Mouse (Mus musculus): ENCODE measurements around the gene Tas2r144. TPM values are rescaled to one million over a fixed set of nuclear protein-coding genes. Genes with fewer than 3 reads are reported as not detected.
A peak's percentile ranks its signal among the peaks of the same experiment; 100 is the strongest.

The Tas2r144 gene
- total RNA-seq (2014; rRNA removed; ENCODE audit: low replicate concordance) (not detected in 2 replicates), polyA plus RNA-seq (2015; fragmentation: Nextera tagmentation; extraction: Ambion mirVana) (not detected in 2 replicates)

- no peaks in the 10 kb centered on the region for H3K36me3 ChIP-seq (replicated peaks; ENCODE audit: control insufficient read depth, insufficient read depth, low read length)
Measured at GRCm38 (mm10) chr6:42215028-42215427, at the start of gene Tas2r144. Gene Tas2r144, plus strand, starts transcription at chr6:42215328.

GRCm38 (mm10) chr6:42182462-42182861 lies 32.7 kb upstream of the Tas2r144 start:
- Histone ChIP-seq H3K4me2 (ENCODE audit: low read depth, low read length) (no peak overlapping the region), H3K9ac (replicated peaks; ENCODE audit: low read depth, low read length) (no peak overlapping the region), H3K36me3 (replicated peaks; ENCODE audit: control insufficient read depth, insufficient read depth, low read length) (no peaks in the 10 kb centered on the region), H3K9me3 (replicated peaks; ENCODE audit: control insufficient read depth, low read length) (no peaks in the 10 kb centered on the region), H3K4me1 (ENCODE audit: control insufficient read depth, insufficient read depth) (no peaks in the 10 kb centered on the region), H3K27me3 (ENCODE audit: control insufficient read depth, insufficient read depth, low read length) (no peaks in the 10 kb centered on the region), H3K4me3 (ENCODE audit: low read depth, low read length) (no peak overlapping the region), H3K27ac (ENCODE audit: low read depth) (no peak overlapping the region)
- DNase-seq (ENCODE audit: low spot score), result no peak
- 54% methylated on average over 1 of the region's 1 CpGs for WGBS
- no peak for ATAC-seq (ENCODE audit: insufficient read depth, low read depth)
- no peak for TF ChIP-seq EP300 (IDR thresholded peaks at IDR 0.05; ENCODE audit: low read depth)
- no peak for TF ChIP-seq CTCF (IDR thresholded peaks at IDR 0.05; ENCODE audit: low read depth)

More at GRCm38 (mm10) chr6:42215028-42215427, at the start of gene Tas2r144:
- WGBS, result 77% methylated on average over 2 of the region's 2 CpGs
- Histone ChIP-seq H3K27ac (ENCODE audit: low read depth) (no peak within 1 kb of the TSS), H3K4me3 (ENCODE audit: low read depth, low read length) (no peak within 1 kb of the TSS), H3K4me2 (ENCODE audit: low read depth, low read length) (no peak within 1 kb of the TSS), H3K27me3 (ENCODE audit: control insufficient read depth, insufficient read depth, low read length) (no peaks in the 10 kb centered on the region), H3K9ac (replicated peaks; ENCODE audit: low read depth, low read length) (no peak within 1 kb of the TSS), H3K4me1 (ENCODE audit: control insufficient read depth, insufficient read depth) (no peaks in the 10 kb centered on the region), H3K9me3 (replicated peaks; ENCODE audit: control insufficient read depth, low read length) (no peaks in the 10 kb centered on the region)
- no peak for DNase-seq (ENCODE audit: low spot score)
- no peak for TF ChIP-seq EP300 (IDR thresholded peaks at IDR 0.05; ENCODE audit: low read depth)
- TF ChIP-seq CTCF (IDR thresholded peaks at IDR 0.05; ENCODE audit: low read depth), result no peak
- ATAC-seq (ENCODE audit: insufficient read depth, low read depth), result no peak

GRCm38 (mm10) chr6:42186230-42186629 lies 28.9 kb upstream of the Tas2r144 start:
- WGBS, result 39% methylated on average over 3 of the region's 3 CpGs
- Histone ChIP-seq H3K4me2 (ENCODE audit: low read depth, low read length) (no peak overlapping the region), H3K27me3 (ENCODE audit: control insufficient read depth, insufficient read depth, low read length) (no peaks in the 10 kb centered on the region), H3K36me3 (replicated peaks; ENCODE audit: control insufficient read depth, insufficient read depth, low read length) (no peaks in the 10 kb centered on the region), H3K9ac (replicated peaks; ENCODE audit: low read depth, low read length) (no peak overlapping the region), H3K4me1 (ENCODE audit: control insufficient read depth, insufficient read depth) (no peaks in the 10 kb centered on the region), H3K4me3 (ENCODE audit: low read depth, low read length) (no peak overlapping the region), H3K9me3 (replicated peaks; ENCODE audit: control insufficient read depth, low read length) (no peaks in the 10 kb centered on the region), H3K27ac (ENCODE audit: low read depth) (no peak overlapping the region)
- ATAC-seq (ENCODE audit: insufficient read depth, low read depth), result no peak
- TF ChIP-seq EP300 (IDR thresholded peaks at IDR 0.05; ENCODE audit: low read depth), result no peak
- 0 out of 2 replicates have a peak, but pooled peaks have one; percentile 0 for TF ChIP-seq CTCF (IDR thresholded peaks at IDR 0.05; ENCODE audit: low read depth)
- no peak for DNase-seq (ENCODE audit: low spot score)

- Histone ChIP-seq H3K27ac (ENCODE audit: low read depth) (no peak overlapping the region), H3K36me3 (replicated peaks; ENCODE audit: control insufficient read depth, insufficient read depth, low read length) (no peaks in the 10 kb centered on the region), H3K27me3 (ENCODE audit: control insufficient read depth, insufficient read depth, low read length) (no peaks in the 10 kb centered on the region), H3K9ac (replicated peaks; ENCODE audit: low read depth, low read length) (no peak overlapping the region), H3K4me1 (ENCODE audit: control insufficient read depth, insufficient read depth) (no peaks in the 10 kb centered on the region), H3K4me2 (ENCODE audit: low read depth, low read length) (no peak overlapping the region), H3K9me3 (replicated peaks; ENCODE audit: control insufficient read depth, low read length) (no peaks in the 10 kb centered on the region), H3K4me3 (ENCODE audit: low read depth, low read length) (no peak overlapping the region)
- DNase-seq (ENCODE audit: low spot score) (no peak), ATAC-seq (ENCODE audit: insufficient read depth, low read depth) (no peak)
- no peak for TF ChIP-seq EP300 (IDR thresholded peaks at IDR 0.05; ENCODE audit: low read depth)
- TF ChIP-seq CTCF (IDR thresholded peaks at IDR 0.05; ENCODE audit: low read depth), result 0 out of 2 replicates have a peak, but pooled peaks have one; percentile 1
- 22% methylated on average over 3 of the region's 3 CpGs for WGBS
Measured at GRCm38 (mm10) chr6:42197710-42198109, 17.4 kb upstream of the Tas2r144 start.

- H3K27ac ChIP-seq (ENCODE audit: low read depth), result no peak overlapping the region
- no peak for ATAC-seq (ENCODE audit: insufficient read depth, low read depth)
- TF ChIP-seq CTCF (IDR thresholded peaks at IDR 0.05; ENCODE audit: low read depth), result no peak
- TF ChIP-seq EP300 (IDR thresholded peaks at IDR 0.05; ENCODE audit: low read depth), result no peak
- H3K36me3 ChIP-seq (replicated peaks; ENCODE audit: control insufficient read depth, insufficient read depth, low read length), result no peaks in the 10 kb centered on the region
- WGBS, result 64% methylated on average over 1 of the region's 1 CpGs
- DNase-seq (ENCODE audit: low spot score), result no peak
- no peaks in the 10 kb centered on the region for H3K4me1 ChIP-seq (ENCODE audit: control insufficient read depth, insufficient read depth)
- H3K9ac ChIP-seq (replicated peaks; ENCODE audit: low read depth, low read length), result no peak overlapping the region
- H3K27me3 ChIP-seq (ENCODE audit: control insufficient read depth, insufficient read depth, low read length), result no peaks in the 10 kb centered on the region
- H3K4me3 ChIP-seq (ENCODE audit: low read depth, low read length), result no peak overlapping the region
- H3K9me3 ChIP-seq (replicated peaks; ENCODE audit: control insufficient read depth, low read length), result no peaks in the 10 kb centered on the region
- no peak overlapping the region for H3K4me2 ChIP-seq (ENCODE audit: low read depth, low read length)
Measured at GRCm38 (mm10) chr6:42199498-42199897, 15.6 kb upstream of the Tas2r144 start.

GRCm38 (mm10) chr6:42222286-42222685 lies 7.2 kb downstream of the Tas2r144 start:
- no peak overlapping the region for H3K9ac ChIP-seq (replicated peaks; ENCODE audit: low read depth, low read length)
- H3K4me1 ChIP-seq (ENCODE audit: control insufficient read depth, insufficient read depth), result no peaks in the 10 kb centered on the region
- H3K4me2 ChIP-seq (ENCODE audit: low read depth, low read length), result no peak overlapping the region
- H3K27ac ChIP-seq (ENCODE audit: low read depth), result no peak overlapping the region
- no peaks in the 10 kb centered on the region for H3K27me3 ChIP-seq (ENCODE audit: control insufficient read depth, insufficient read depth, low read length)
- H3K4me3 ChIP-seq (ENCODE audit: low read depth, low read length), result no peak overlapping the region
- TF ChIP-seq CTCF (IDR thresholded peaks at IDR 0.05; ENCODE audit: low read depth) (no peak), EP300 (IDR thresholded peaks at IDR 0.05; ENCODE audit: low read depth) (no peak)
- no peak for ATAC-seq (ENCODE audit: insufficient read depth, low read depth)
- no peaks in the 10 kb centered on the region for H3K9me3 ChIP-seq (replicated peaks; ENCODE audit: control insufficient read depth, low read length)
- DNase-seq (ENCODE audit: low spot score), result no peak
- WGBS, result 60% methylated on average over 3 of the region's 3 CpGs
- H3K36me3 ChIP-seq (replicated peaks; ENCODE audit: control insufficient read depth, insufficient read depth, low read length), result no peaks in the 10 kb centered on the region

Measured in heart, postnatal 0 days (tissue).